Mouse (Mus musculus): ENCODE measurements around the gene Spred3. TPM values are rescaled to one million over a fixed set of nuclear protein-coding genes. Genes with fewer than 3 reads are reported as not detected.
"Not testable (repeated sequence)": the region's sequence is repeated elsewhere in the genome, so short reads cannot be mapped to it uniquely, and the experiment has no call there.

The Spred3 gene
- total and polyA plus RNA-seq, 3 experiments = 1.6 to 6.6 (median 3.3) TPM

- no peak for TF ChIP-seq MYC (IDR thresholded peaks at IDR 0.05; ENCODE audit: low read depth, low read length)
Measured at GRCm38 (mm10) chr7:29214236-29214635, 44.0 kb upstream of the Spred3 start (continued).

- Histone ChIP-seq H3K9ac (ENCODE audit: insufficient read depth, low read depth) (no peak within 1 kb of the TSS), H3K4me2 (ENCODE audit: insufficient read depth, low read depth, poor library complexity, severe bottlenecking) (no peak within 1 kb of the TSS), H3K79me2 (replicated peaks; ENCODE audit: control insufficient read depth, extremely low read depth, insufficient read depth, poor library complexity, severe bottlenecking) (no peaks in the 10 kb centered on the region), H3K4me3 (replicated peaks in 1 of 3; ENCODE audit: low read depth in 2 of 3, low read length in 2 of 3, poor library complexity in 1 of 3) (no peak within 1 kb of the TSS), H3K9me3 (replicated peaks; ENCODE audit: low read length) (peaks cover 9% of the 10 kb centered on the region), H3K27me3 (replicated peaks) (no peaks in the 10 kb centered on the region), H3K36me3 (replicated peaks in 1 of 2; ENCODE audit: control insufficient read depth in 1 of 2, insufficient read depth in 1 of 2, low read length in 1 of 2) (no peaks in the 10 kb centered on the region), H3K4me1 (ENCODE audit: control insufficient read depth in 1 of 2, insufficient read depth in 2 of 2) (peaks cover 0 to 10% of the 10 kb centered on the region in 2 experiments; a peak in 2 of 4 replicates), H3K27ac (ENCODE audit: insufficient read depth, low read depth) (no peak within 1 kb of the TSS)
- dilution Hi-C loops (cut with MboI; ENCODE audit: extremely low pct_ligation_motif_present, extremely low pct_unique_long_range_greater_than_20kb, low sequenced_read_pairs) = no loop called here
- TF ChIP-seq SIN3A (IDR thresholded peaks at IDR 0.05; ENCODE audit: low read length) (no peak), HCFC1 (IDR thresholded peaks at IDR 0.05; ENCODE audit: low read depth, low read length) (no peak), NELFE (IDR thresholded peaks at IDR 0.05; ENCODE audit: low read depth, low read length) (no peak), IRF4 (IDR thresholded peaks at IDR 0.05; ENCODE audit: low read depth, low read length) (no peak), RCOR1 (conservative IDR thresholded peaks at IDR 0.05; ENCODE audit: low read depth, low read length) (no peak), RAD21 (IDR thresholded peaks at IDR 0.05; ENCODE audit: low read depth, low read length) (no peak)
- in situ Hi-C loops (cut with MboI; ENCODE audit: low pct_ligation_motif_present, low pct_unique_long_range_greater_than_20kb, low sequenced_read_pairs) = loop anchor here (5.0 kb wide), 1 partner anchor 34 kb away; the partner anchor contains the start of gene 2200002D01Rik
- DNase-seq (ENCODE audit: extremely low read depth) = no peak
Measured at GRCm38 (mm10) chr7:29213675-29214082, 43.5 kb upstream of the Spred3 start, which contains the start of gene Catsperg1. Catsperg1 (minus strand) TSS chr7:29214035.

- DNase-seq (ENCODE audit: extremely low read depth); H3K4me3 ChIP-seq (replicated peaks in 1 of 3; ENCODE audit: low read depth in 2 of 3, low read length in 2 of 3, poor library complexity in 1 of 3); dilution Hi-C loops (cut with MboI; ENCODE audit: extremely low pct_ligation_motif_present, extremely low pct_unique_long_range_greater_than_20kb, low sequenced_read_pairs); H3K36me3 ChIP-seq (replicated peaks in 1 of 2; ENCODE audit: control insufficient read depth in 1 of 2, insufficient read depth in 1 of 2, low read length in 1 of 2); H3K27ac ChIP-seq (ENCODE audit: insufficient read depth, low read depth); H3K4me2 ChIP-seq (ENCODE audit: insufficient read depth, low read depth, poor library complexity, severe bottlenecking); H3K9ac ChIP-seq (ENCODE audit: insufficient read depth, low read depth); H3K27me3 ChIP-seq (replicated peaks); H3K79me2 ChIP-seq (replicated peaks; ENCODE audit: control insufficient read depth, extremely low read depth, insufficient read depth, poor library complexity, severe bottlenecking); H3K9me3 ChIP-seq (replicated peaks; ENCODE audit: low read length): not testable (repeated sequence)
- peaks cover 0 to 10% of the 10 kb centered on the region in 2 experiments; a peak in 2 of 4 replicates for H3K4me1 ChIP-seq (ENCODE audit: control insufficient read depth in 1 of 2, insufficient read depth in 2 of 2)
- in situ Hi-C loops (cut with MboI; ENCODE audit: low pct_ligation_motif_present, low pct_unique_long_range_greater_than_20kb, low sequenced_read_pairs) = loop anchor here (5.0 kb wide), 1 partner anchor 34 kb away; the partner anchor contains the start of gene 2200002D01Rik
Measured at GRCm38 (mm10) chr7:29212775-29213560, 42.8 kb upstream of the Spred3 start.

GRCm38 (mm10) chr7:29212199-29212765 is 42.1 kb upstream of the Spred3 start:
- no peaks in the 10 kb centered on the region for H3K27me3 ChIP-seq (replicated peaks)
- peak overlapping the region; percentile 40 to 52 (median 52) for H3K4me3 ChIP-seq (replicated peaks in 1 of 3; ENCODE audit: low read depth in 2 of 3, low read length in 2 of 3, poor library complexity in 1 of 3)
- TF ChIP-seq MEF2A (IDR thresholded peaks at IDR 0.05; ENCODE audit: borderline replicate concordance, low read depth, low read length) (no peak), CTCF (conservative IDR thresholded peaks at IDR 0.05 in 1 of 2, IDR thresholded peaks at IDR 0.05 in 1 of 2; ENCODE audit: low read depth in 2 of 2, low read length in 2 of 2) (no peak), PAX5 (IDR thresholded peaks at IDR 0.05; ENCODE audit: low read length) (no peak), JUND (conservative IDR thresholded peaks at IDR 0.05; ENCODE audit: low read depth, low read length) (no peak), GABPA (IDR thresholded peaks at IDR 0.05; ENCODE audit: insufficient replicate concordance, low read depth, low read length) (no peak), CHD1 (IDR thresholded peaks at IDR 0.05; ENCODE audit: low read depth, low read length) (no peak), SIN3A (IDR thresholded peaks at IDR 0.05; ENCODE audit: low read length) (no peak), JUN (IDR thresholded peaks at IDR 0.05; ENCODE audit: insufficient read depth, low read depth, low read length) (no peak), ZC3H11A (IDR thresholded peaks at IDR 0.05; ENCODE audit: low read depth, low read length) (no peak), TCF12 (IDR thresholded peaks at IDR 0.05; ENCODE audit: low read depth, low read length) (no peak), IRF4 (IDR thresholded peaks at IDR 0.05; ENCODE audit: low read depth, low read length) (no peak), SMC3 (IDR thresholded peaks at IDR 0.05; ENCODE audit: low read depth, low read length) (no peak), USF2 (conservative IDR thresholded peaks at IDR 0.05; ENCODE audit: low read depth, low read length) (no peak), POLR2A (IDR thresholded peaks at IDR 0.05; ENCODE audit: low read depth, low read length) (no peak)
- no peaks in the 10 kb centered on the region for H3K79me2 ChIP-seq (replicated peaks; ENCODE audit: control insufficient read depth, extremely low read depth, insufficient read depth, poor library complexity, severe bottlenecking)
- H3K27ac ChIP-seq (ENCODE audit: insufficient read depth, low read depth) = peak overlapping the region; percentile 47
- H3K9me3 ChIP-seq (replicated peaks; ENCODE audit: low read length) = peaks cover 9% of the 10 kb centered on the region
- dilution Hi-C loops (cut with MboI; ENCODE audit: extremely low pct_ligation_motif_present, extremely low pct_unique_long_range_greater_than_20kb, low sequenced_read_pairs) = no loop called here
- DNase-seq (ENCODE audit: extremely low read depth) = peak; percentile 74
- no peak overlapping the region for H3K9ac ChIP-seq (ENCODE audit: insufficient read depth, low read depth)
- no peak overlapping the region for H3K4me2 ChIP-seq (ENCODE audit: insufficient read depth, low read depth, poor library complexity, severe bottlenecking)
- H3K36me3 ChIP-seq (replicated peaks in 1 of 2; ENCODE audit: control insufficient read depth in 1 of 2, insufficient read depth in 1 of 2, low read length in 1 of 2) = no peaks in the 10 kb centered on the region
- H3K4me1 ChIP-seq (ENCODE audit: control insufficient read depth in 1 of 2, insufficient read depth in 2 of 2) = peaks cover 0 to 10% of the 10 kb centered on the region in 2 experiments; a peak in 2 of 4 replicates
- in situ Hi-C loops (cut with MboI; ENCODE audit: low pct_ligation_motif_present, low pct_unique_long_range_greater_than_20kb, low sequenced_read_pairs) = loop anchor here (5.0 kb wide), 1 partner anchor 35 kb away; the partner anchor contains the start of gene 2200002D01Rik
